Mouse (Mus musculus) cerebellum, adult 9-11 months (tissue): ENCODE data around the gene Pcsk4.

Experiments
- DNase-seq: peaks from one replicate; pipeline ENCODE4 v3.0.0; 2022

The Pcsk4 gene

GRCm38 (mm10) chr10:80329273-80330081, at the start of gene Pcsk4, which contains the start of gene Reep6:
Gene Pcsk4, minus strand, starts transcription at chr10:80329498.
Gene Reep6, plus strand, starts transcription at chr10:80329953.
- DNase-seq, result peak; percentile 100

- DNase-seq, result no peak
These were observed 48.4 kb upstream of the Pcsk4 start for GRCm38 (mm10) chr10:80377716-80378115.

- peak; percentile 89 for DNase-seq
These were observed 46.9 kb upstream of the Pcsk4 start for GRCm38 (mm10) chr10:80376160-80376559.

- peak; percentile 86 for DNase-seq
These were observed 44.8 kb upstream of the Pcsk4 start for GRCm38 (mm10) chr10:80374063-80374462.

GRCm38 (mm10) chr10:80372706-80373105, 43.4 kb upstream of the Pcsk4 start:
- DNase-seq, result no peak

GRCm38 (mm10) chr10:80371983-80372382, 42.7 kb upstream of the Pcsk4 start:
- DNase-seq, result no peak

GRCm38 (mm10) chr10:80371411-80371966, 42.2 kb upstream of the Pcsk4 start:
- DNase-seq, result peak; percentile 82

GRCm38 (mm10) chr10:80369995-80370747, 40.9 kb upstream of the Pcsk4 start:
- DNase-seq, result no peak

- DNase-seq, result no peak
These were observed 39.1 kb upstream of the Pcsk4 start for GRCm38 (mm10) chr10:80368392-80368791.

GRCm38 (mm10) chr10:80367954-80368353, 38.7 kb upstream of the Pcsk4 start:
- no peak for DNase-seq

- no peak for DNase-seq
These were observed 36.4 kb upstream of the Pcsk4 start for GRCm38 (mm10) chr10:80365736-80366135.

GRCm38 (mm10) chr10:80363734-80364133, 34.4 kb upstream of the Pcsk4 start:
- no peak for DNase-seq

- DNase-seq, result peak; percentile 86
These were observed 28.8 kb upstream of the Pcsk4 start for GRCm38 (mm10) chr10:80357994-80358639.

- no peak for DNase-seq
These were observed 28.0 kb upstream of the Pcsk4 start for GRCm38 (mm10) chr10:80357336-80357735.

GRCm38 (mm10) chr10:80356737-80357136, 27.4 kb upstream of the Pcsk4 start:
- no peak for DNase-seq

GRCm38 (mm10) chr10:80356001-80356682, 26.8 kb upstream of the Pcsk4 start, which contains the start of gene Plk5:
Gene Plk5, plus strand, starts transcription at chr10:80356459.
- peak; percentile 84 for DNase-seq

GRCm38 (mm10) chr10:80355431-80355830, 26.1 kb upstream of the Pcsk4 start:
- DNase-seq, result peak; percentile 89

- no peak for DNase-seq
These were observed 23.4 kb upstream of the Pcsk4 start for GRCm38 (mm10) chr10:80352727-80353126.

GRCm38 (mm10) chr10:80351896-80352295, 22.6 kb upstream of the Pcsk4 start:
- no peak for DNase-seq

- DNase-seq, result peak; percentile 83
These were observed 21.0 kb upstream of the Pcsk4 start for GRCm38 (mm10) chr10:80350292-80350691.

GRCm38 (mm10) chr10:80348981-80349380, 19.7 kb upstream of the Pcsk4 start:
- peak; percentile 66 for DNase-seq

GRCm38 (mm10) chr10:80348244-80348781, 19.0 kb upstream of the Pcsk4 start, which contains the start of gene Adamtsl5:
Gene Adamtsl5, minus strand, starts transcription at chr10:80348412.
- DNase-seq, result peak; percentile 64
